Mouse (Mus musculus): ENCODE results near the gene Spdl1.

DNA sequence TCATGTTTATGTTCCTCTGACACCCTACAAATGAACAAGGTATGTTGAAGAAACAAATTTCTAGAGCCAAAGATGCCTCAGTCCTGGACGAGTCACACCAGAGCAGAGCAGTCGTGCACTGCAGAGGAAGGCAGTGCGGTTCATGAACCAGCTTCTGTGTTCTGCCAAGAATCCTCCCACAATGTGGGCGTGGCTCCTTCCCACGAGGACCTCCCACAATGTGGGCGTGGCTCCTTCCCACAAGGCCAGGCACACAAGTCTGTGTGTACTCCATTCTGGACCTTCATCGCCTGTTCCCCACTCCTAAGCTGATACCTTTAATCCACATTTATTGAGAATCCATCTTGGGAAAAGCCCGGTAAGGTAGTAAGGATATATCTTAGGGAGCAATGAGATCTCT, 41.6 kb downstream of the Spdl1 start:
- no peak for TF ChIP-seq CTCF (IDR thresholded peaks at IDR 0.05; ENCODE audit: extremely low read depth, insufficient read depth, low read length)
- TF ChIP-seq POLR2A (IDR thresholded peaks at IDR 0.05; ENCODE audit: extremely low read depth, insufficient read depth, low read length), result no peak
